Mouse (Mus musculus): ENCODE measurements around the gene Mcoln2.

GRCm38 (mm10) chr3:146110358-146110757 lies 39.3 kb upstream of the Mcoln2 start:
- TF ChIP-seq POLR2A (IDR thresholded peaks at IDR 0.05; ENCODE audit: low read depth, low read length) (no peak), CTCF (conservative IDR thresholded peaks at IDR 0.05; ENCODE audit: insufficient read depth, insufficient read length, low read depth, low read length) (no peak)
